Mouse (Mus musculus): ENCODE results near the gene Ubac2.

The Ubac2 gene

GRCm38 (mm10) chr14:122002224-122002623 lies 123.8 kb downstream of the Ubac2 start:
- no peak for DNase-seq (ENCODE audit: low spot score in 2 of 2)

- no peak for DNase-seq (ENCODE audit: low spot score in 2 of 2)
Measured at GRCm38 (mm10) chr14:122003812-122004211, 125.4 kb downstream of the Ubac2 start.

DNA sequence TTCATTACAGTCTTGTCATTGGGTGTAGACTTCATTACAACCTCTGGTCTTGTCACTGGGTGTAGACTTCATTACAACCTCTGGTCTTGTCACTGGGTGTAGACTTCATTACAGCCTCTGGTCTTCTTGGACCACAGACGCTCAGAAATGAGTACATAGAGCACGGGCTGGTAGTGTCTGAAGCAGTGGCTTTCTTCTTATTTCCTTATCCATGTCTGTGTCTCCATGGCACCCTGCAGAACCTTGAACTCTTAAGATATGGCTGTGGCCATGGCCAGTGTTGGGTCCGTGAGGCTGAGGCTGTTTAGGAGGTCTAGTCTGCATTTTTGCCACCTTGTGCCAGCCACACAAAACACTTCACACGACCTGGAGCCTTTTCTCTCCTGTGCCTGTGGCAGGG lies 129.8 kb downstream of the Ubac2 start:
- no peak for DNase-seq (ENCODE audit: low spot score in 2 of 2)

- no peak for DNase-seq (ENCODE audit: low spot score in 2 of 2)
Measured at GRCm38 (mm10) chr14:122009502-122009901, 131.1 kb downstream of the Ubac2 start.

DNA sequence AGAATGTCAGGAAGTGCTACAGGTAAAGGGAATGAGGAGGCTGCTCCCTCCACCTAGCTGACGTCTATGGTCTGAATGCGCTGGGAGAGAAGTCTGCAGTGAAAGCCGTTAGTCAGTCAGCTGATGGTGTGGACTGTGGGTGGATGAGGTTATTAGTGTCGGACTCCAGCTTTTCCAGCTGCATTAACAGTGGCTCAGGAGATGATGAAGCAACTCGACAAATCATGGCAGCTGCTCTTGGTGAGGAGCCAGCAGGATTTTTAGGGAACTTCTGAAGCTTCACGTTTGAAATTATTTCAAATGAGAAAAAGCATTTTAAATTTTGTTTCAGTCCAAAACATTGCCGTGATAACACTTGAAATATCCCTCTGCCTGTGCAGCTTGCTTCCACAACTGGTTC lies 131.9 kb downstream of the Ubac2 start:
- DNase-seq (ENCODE audit: low spot score in 2 of 2): no peak

- no peak for DNase-seq (ENCODE audit: low spot score in 2 of 2)
Measured at GRCm38 (mm10) chr14:122011768-122012167, 133.3 kb downstream of the Ubac2 start.

DNA sequence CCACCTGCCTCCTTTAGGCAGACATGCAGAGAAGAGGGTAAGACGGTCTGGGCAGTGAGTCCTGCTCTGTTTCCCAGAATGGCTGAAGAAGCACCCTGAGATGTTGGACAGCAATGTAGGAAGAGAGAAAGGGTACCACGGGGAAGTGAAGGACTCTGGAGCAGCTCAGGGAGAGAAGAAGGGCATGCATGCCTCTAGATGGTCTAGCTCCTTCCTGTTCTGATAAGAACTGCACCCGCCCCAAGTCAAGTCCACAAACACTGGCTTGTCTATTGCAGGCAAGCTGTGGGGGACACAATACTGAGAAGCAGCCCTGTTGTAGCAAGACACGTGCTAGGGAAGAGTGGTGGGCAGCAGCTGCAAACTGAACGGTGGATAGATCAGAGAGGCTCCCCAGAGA lies 133.8 kb downstream of the Ubac2 start:
- no peak for DNase-seq (ENCODE audit: low spot score in 2 of 2)

- DNase-seq (ENCODE audit: low spot score in 2 of 2): no peak
Measured at GRCm38 (mm10) chr14:122012814-122013213, 134.4 kb downstream of the Ubac2 start.

GRCm38 (mm10) chr14:122013417-122013951 lies 135.1 kb downstream of the Ubac2 start:
- DNase-seq (ENCODE audit: low spot score in 2 of 2): no peak

DNA sequence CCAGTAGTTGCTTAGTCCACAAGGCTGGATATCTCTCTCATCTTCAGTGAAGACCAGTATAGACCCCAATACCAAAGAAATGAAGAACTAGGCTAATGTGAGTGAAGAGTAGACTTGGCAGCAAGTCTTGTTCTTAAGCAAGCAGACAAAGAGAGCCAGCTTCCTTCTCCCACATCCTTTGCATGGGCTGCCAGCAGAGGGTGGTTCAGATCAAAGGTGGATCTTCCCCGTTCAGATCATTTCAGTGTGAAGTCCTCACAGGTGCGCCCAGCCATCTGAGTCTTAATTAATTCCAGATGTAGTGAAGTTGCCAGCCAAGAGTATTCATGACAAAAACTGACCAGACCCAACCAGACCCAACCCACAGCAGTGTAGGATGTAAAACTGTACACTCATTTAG lies 139.5 kb downstream of the Ubac2 start:
- no peak for DNase-seq (ENCODE audit: low spot score in 2 of 2)

DNA sequence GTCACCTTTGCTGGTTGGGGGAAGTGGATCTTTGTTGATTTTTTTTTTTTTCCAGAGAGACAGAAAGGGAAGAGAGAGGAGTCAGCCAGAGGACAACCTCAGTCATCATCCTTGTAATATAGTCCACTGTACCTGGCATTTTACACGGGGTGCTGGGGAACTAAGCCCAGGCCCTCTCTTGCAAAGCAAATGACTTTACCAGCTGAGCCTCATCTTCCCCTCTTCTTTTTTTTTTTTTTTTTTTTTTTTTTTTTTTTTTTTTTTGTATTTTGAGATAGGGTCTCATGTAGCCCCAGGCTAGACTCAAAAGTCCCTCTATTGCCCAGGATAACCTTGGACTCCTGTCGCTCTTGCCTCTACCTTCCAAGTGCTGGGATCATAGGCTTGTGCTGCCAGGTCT lies 141.0 kb downstream of the Ubac2 start:
- DNase-seq (ENCODE audit: low spot score in 2 of 2): no peak

- no peak for DNase-seq (ENCODE audit: low spot score in 2 of 2)
Measured at GRCm38 (mm10) chr14:122020567-122020966, 142.1 kb downstream of the Ubac2 start.

DNA sequence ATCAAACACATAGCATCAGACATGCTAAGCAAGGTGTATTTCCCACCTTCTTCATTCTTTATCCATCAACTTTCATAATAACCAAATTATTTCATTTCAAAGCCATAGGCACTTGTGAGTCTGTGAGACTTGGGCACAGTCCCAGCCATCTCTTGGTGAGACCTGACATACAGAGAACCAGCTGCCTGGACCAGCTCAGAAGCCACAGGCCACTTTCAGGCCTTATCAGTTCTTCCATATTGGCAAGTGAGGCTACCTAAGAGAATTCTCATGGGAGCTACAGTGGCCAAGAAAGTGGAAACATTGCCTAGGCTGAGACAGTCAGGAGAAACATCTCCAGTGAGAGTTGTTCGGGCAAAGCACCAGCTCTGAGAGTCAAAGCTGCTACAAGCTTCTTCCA lies 144.6 kb downstream of the Ubac2 start:
- no peak for DNase-seq (ENCODE audit: low spot score in 2 of 2)

GRCm38 (mm10) chr14:122023928-122024327 lies 145.5 kb downstream of the Ubac2 start:
- DNase-seq (ENCODE audit: low spot score in 2 of 2): no peak

DNA sequence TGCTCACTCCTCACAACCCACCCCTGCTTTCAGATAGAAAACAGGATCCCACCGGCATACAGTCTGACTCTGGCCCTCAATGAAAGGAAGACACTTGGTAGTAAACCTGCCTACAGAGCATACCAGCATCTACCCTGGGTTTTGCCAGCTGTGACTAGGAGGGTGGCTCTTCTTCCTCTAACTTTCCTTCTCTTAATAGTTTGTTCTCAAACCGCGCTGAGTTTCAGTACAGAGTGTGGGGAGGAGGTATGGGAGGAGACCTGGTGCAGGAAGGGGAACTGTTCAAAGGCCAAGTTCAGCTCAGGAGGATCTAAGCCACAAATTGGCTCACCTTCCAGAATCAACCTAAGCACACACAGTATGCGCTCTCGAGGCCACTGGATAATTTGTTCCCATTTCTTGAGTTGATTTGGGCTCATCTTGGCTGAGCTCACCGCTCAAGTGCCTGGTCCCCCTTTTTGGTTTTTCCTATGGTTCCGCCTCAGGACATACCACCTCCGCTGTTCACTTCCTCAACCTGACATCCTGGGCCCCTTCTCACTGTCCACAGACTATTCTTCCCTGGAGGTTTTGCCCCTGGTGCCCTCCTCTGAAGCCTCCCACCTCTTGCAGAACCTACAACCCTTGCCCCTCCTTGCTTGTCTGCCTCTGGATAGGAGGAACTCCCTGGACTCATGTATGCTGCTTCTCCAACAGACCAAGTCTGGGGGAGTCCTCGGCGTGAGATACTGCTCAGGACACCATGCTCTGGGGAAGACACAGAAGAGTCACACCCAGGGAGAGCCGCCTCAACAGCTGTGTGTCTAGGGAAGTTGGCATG lies 150.7 kb downstream of the Ubac2 start:
- DNase-seq (ENCODE audit: low spot score in 2 of 2): no peak

GRCm38 (mm10) chr14:122029851-122030250 lies 151.4 kb downstream of the Ubac2 start:
- no peak for DNase-seq (ENCODE audit: low spot score in 2 of 2)

GRCm38 (mm10) chr14:122032045-122032444 lies 153.6 kb downstream of the Ubac2 start:
- no peak for DNase-seq (ENCODE audit: low spot score in 2 of 2)

DNA sequence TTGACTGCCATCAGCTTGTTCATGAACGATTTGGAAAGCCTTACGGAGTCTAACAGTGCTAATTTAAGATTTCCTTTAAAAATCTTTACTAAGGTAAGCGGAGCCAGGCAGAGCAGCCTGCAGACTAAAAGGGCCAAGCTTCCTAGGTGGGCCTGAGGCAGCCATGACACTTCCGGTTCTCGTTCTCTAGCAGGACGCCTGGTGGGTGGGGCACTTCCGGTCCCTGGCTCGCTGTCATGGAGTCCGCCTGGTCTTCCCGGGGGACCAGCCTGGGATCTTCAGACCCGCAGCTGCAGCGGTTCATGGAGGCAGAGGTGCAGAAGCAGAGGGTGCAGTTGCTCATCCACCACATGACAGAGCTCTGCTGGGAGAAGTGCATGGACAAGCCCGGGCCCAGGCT lies 156.0 kb downstream of the Ubac2 start, which contains the start of gene Timm8a2:
Timm8a2 (plus strand) TSS at position 224 of the 400 bp plus-strand sequence.
- DNase-seq (ENCODE audit: low spot score in 2 of 2): no peak

- no peak for DNase-seq (ENCODE audit: low spot score in 2 of 2)
Measured at GRCm38 (mm10) chr14:122035181-122035580, 156.8 kb downstream of the Ubac2 start.

- DNase-seq (ENCODE audit: low spot score in 2 of 2): no peak
Measured at GRCm38 (mm10) chr14:122035860-122036259, 157.4 kb downstream of the Ubac2 start.

DNA sequence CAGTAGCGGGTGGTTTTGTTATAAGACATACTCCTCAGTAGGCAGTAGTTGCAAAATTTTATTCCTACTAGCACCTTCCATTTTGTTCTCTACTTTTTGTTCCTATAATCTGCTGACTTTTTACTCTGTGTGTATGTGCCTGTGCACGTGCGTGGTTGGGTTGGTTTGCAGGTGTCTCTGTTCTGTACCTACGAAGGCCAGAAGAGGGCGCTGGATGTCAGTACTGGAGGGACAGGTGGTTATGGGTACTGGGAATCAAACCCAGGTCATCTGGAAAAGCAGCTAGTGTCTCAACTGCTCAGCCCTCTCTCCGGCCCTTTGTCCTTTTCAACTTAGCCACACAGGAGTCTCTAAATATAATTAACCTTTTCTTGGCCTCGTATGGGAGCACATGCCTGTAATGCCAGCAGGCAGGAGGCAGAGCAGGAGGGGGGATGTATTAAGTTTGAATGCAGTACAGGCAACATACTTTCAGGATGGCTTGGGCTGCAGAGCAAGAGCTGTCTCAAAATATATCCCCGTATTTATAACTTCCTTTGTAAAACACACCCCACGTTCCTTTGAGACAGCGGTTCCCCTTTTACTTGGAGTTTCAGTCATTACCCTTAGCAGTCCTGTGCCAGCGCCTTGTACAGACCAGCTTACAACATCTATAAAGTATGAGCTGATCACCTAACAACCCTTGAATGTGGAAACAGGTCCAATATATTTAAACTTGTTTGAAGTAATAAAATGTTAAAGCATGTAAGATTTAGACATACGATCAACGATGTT lies 160.6 kb downstream of the Ubac2 start:
- DNase-seq (ENCODE audit: low spot score in 2 of 2): no peak

DNA sequence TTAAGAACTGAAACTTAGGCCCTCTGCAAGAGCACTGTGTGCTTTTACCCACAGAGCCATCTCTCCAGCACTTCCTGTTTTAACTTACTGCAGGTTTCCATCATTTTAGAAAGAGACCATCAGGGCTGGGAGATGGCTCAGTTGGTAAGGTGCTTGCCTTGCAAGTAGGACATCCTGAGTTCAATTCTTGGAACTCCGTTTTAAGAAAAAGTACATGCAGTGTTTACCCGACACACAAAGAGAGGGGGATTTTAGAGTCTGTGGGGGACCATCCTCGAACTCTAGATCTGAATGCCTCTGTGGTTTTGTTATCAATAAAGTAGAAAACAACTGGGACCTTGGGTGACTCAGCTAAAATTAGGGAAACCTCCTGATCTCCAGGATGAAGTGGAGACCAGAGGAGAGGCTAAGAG lies 163.0 kb downstream of the Ubac2 start:
- no peak for DNase-seq (ENCODE audit: low spot score in 2 of 2)

Data from cerebellum, postnatal 4 days (tissue).